Mouse (Mus musculus): Measurements from ENCODE around the gene Slc7a7. TPM values are rescaled to one million over a fixed set of nuclear protein-coding genes. Genes with fewer than 3 reads are reported as not detected.

The Slc7a7 gene
- polyA plus RNA-seq, 1 experiment from 2014 or later, result 8.2 TPM

GRCm38 (mm10) chr14:54426003-54426688, 8.6 kb upstream of the Slc7a7 start:
- in situ Hi-C loops (cut with MboI; ENCODE audit: low pct_unique_long_range_greater_than_20kb), result no loop called here
- ChIA-PET CTCF (interaction anchor here (2.3 kb wide), 1 partner anchor 11 kb away, joined by 7 read pairs; no protein-coding TSS in a partner anchor), POLR2A (interaction anchor here (0.5 to 1.2 kb wide), 3 partner anchors 14 to 369 kb away, joined by 3 read pairs; no protein-coding TSS in a partner anchor)
- DNase-seq (ENCODE audit: low read depth, low spot score), result no peak
- TF ChIP-seq CTCF (IDR thresholded peaks at IDR 0.05), result no peak
- no peaks in the 10 kb centered on the region for H3K27me3 ChIP-seq
- peak; percentile 10 for ATAC-seq

- DNase-seq (ENCODE audit: low read depth, low spot score), result no peak
- POLR2A ChIA-PET, result no interaction called here
- in situ Hi-C loops (cut with MboI; ENCODE audit: low pct_unique_long_range_greater_than_20kb), result no loop called here
- no peak for TF ChIP-seq CTCF (IDR thresholded peaks at IDR 0.05)
- CTCF ChIA-PET, result interaction anchor here (3.2 kb wide), 1 partner anchor 24 kb away, joined by 20 read pairs; no protein-coding TSS in a partner anchor
- no peak for ATAC-seq
- H3K27me3 ChIP-seq, result no peaks in the 10 kb centered on the region
Observed at GRCm38 (mm10) chr14:54425540-54425939, 8.0 kb upstream of the Slc7a7 start.

GRCm38 (mm10) chr14:54424634-54425033, 7.1 kb upstream of the Slc7a7 start:
- no peak for TF ChIP-seq CTCF (IDR thresholded peaks at IDR 0.05)
- ChIA-PET POLR2A (no interaction called here), CTCF (interaction anchor here (3.2 kb wide), 1 partner anchor 25 kb away, joined by 20 read pairs; no protein-coding TSS in a partner anchor)
- ATAC-seq (no peak), DNase-seq (ENCODE audit: low read depth, low spot score) (no peak)
- no peaks in the 10 kb centered on the region for H3K27me3 ChIP-seq
- in situ Hi-C loops (cut with MboI; ENCODE audit: low pct_unique_long_range_greater_than_20kb), result loop anchor here (25.0 kb wide), 1 partner anchor 362 kb away; no protein-coding TSS in a partner anchor

GRCm38 (mm10) chr14:54423406-54423805, 5.8 kb upstream of the Slc7a7 start:
- DNase-seq (ENCODE audit: low read depth, low spot score) (no peak), ATAC-seq (no peak)
- in situ Hi-C loops (cut with MboI; ENCODE audit: low pct_unique_long_range_greater_than_20kb), result loop anchor here (25.0 kb wide), 1 partner anchor 361 kb away; no protein-coding TSS in a partner anchor
- no peak for TF ChIP-seq CTCF (IDR thresholded peaks at IDR 0.05)
- ChIA-PET POLR2A (no interaction called here), CTCF (interaction anchor here (0.8 to 3.2 kb wide), 4 partner anchors 11 to 197 kb away, joined by 3 to 20 read pairs (median 4); no protein-coding TSS in a partner anchor)
- H3K27me3 ChIP-seq, result no peaks in the 10 kb centered on the region

GRCm38 (mm10) chr14:54421014-54421413, 3.4 kb upstream of the Slc7a7 start:
- H3K27me3 ChIP-seq, result no peaks in the 10 kb centered on the region
- ATAC-seq (no peak), DNase-seq (ENCODE audit: low read depth, low spot score) (no peak)
- ChIA-PET POLR2A (no interaction called here), CTCF (interaction anchor here (1.2 kb wide), 1 partner anchor 28 kb away, joined by 4 read pairs; no protein-coding TSS in a partner anchor)
- in situ Hi-C loops (cut with MboI; ENCODE audit: low pct_unique_long_range_greater_than_20kb), result loop anchor here (25.0 kb wide), 1 partner anchor 359 kb away; no protein-coding TSS in a partner anchor
- TF ChIP-seq CTCF (IDR thresholded peaks at IDR 0.05), result no peak

- no peaks in the 10 kb centered on the region for H3K27me3 ChIP-seq
- TF ChIP-seq CTCF (IDR thresholded peaks at IDR 0.05), result no peak
- ChIA-PET CTCF (no interaction called here), POLR2A (interaction anchor here (1.4 kb wide), 1 partner anchor 15 kb away, joined by 3 read pairs; no protein-coding TSS in a partner anchor)
- in situ Hi-C loops (cut with MboI; ENCODE audit: low pct_unique_long_range_greater_than_20kb), result loop anchor here (25.0 kb wide), 1 partner anchor 355 kb away; no protein-coding TSS in a partner anchor
- DNase-seq (ENCODE audit: low read depth, low spot score) (no peak), ATAC-seq (no peak)
Observed at GRCm38 (mm10) chr14:54416830-54417229, 750 bp downstream of the Slc7a7 start.

- H3K27me3 ChIP-seq, result no peaks in the 10 kb centered on the region
- CTCF ChIA-PET, result no interaction called here
- in situ Hi-C loops (cut with MboI; ENCODE audit: low pct_unique_long_range_greater_than_20kb), result loop anchor here (25.0 kb wide), 1 partner anchor 354 kb away; no protein-coding TSS in a partner anchor
- POLR2A ChIA-PET, result no interaction called here
- no peak for TF ChIP-seq CTCF (IDR thresholded peaks at IDR 0.05)
- DNase-seq (ENCODE audit: low read depth, low spot score) (no peak), ATAC-seq (no peak)
Observed at GRCm38 (mm10) chr14:54416229-54416775, 1.3 kb downstream of the Slc7a7 start.

- in situ Hi-C loops (cut with MboI; ENCODE audit: low pct_unique_long_range_greater_than_20kb), result loop anchor here (25.0 kb wide), 1 partner anchor 353 kb away; no protein-coding TSS in a partner anchor
- no peak for DNase-seq (ENCODE audit: low read depth, low spot score)
- H3K27me3 ChIP-seq, result no peaks in the 10 kb centered on the region
- ChIA-PET POLR2A (interaction anchor here (0.5 to 0.8 kb wide), 2 partner anchors 14 to 86 kb away, joined by 3 to 5 read pairs; no protein-coding TSS in a partner anchor), CTCF (no interaction called here)
- TF ChIP-seq CTCF (IDR thresholded peaks at IDR 0.05), result no peak
- no peak for ATAC-seq
Observed at GRCm38 (mm10) chr14:54415241-54416020, 2.1 kb downstream of the Slc7a7 start.

- DNase-seq (ENCODE audit: low read depth, low spot score), result no peak
- ChIA-PET CTCF (interaction anchor here (0.6 to 2.8 kb wide), 12 partner anchors 13 to 250 kb away, joined by 3 to 12 read pairs (median 4); no protein-coding TSS in a partner anchor), POLR2A (interaction anchor here (0.6 to 1.2 kb wide), 3 partner anchors 13 to 183 kb away, joined by 3 read pairs; partner anchors contain the start of gene Mrpl52)
- no peaks in the 10 kb centered on the region for H3K27me3 ChIP-seq
- ATAC-seq, result peak; percentile 73
- no peak for TF ChIP-seq CTCF (IDR thresholded peaks at IDR 0.05)
- in situ Hi-C loops (cut with MboI; ENCODE audit: low pct_unique_long_range_greater_than_20kb), result loop anchor here (5.0 to 25.0 kb wide), 3 partner anchors 47 to 352 kb away; no protein-coding TSS in a partner anchor
Observed at GRCm38 (mm10) chr14:54413877-54414700, 3.5 kb downstream of the Slc7a7 start.

All from Patski (cell line).